In the genomic region with DNA sequence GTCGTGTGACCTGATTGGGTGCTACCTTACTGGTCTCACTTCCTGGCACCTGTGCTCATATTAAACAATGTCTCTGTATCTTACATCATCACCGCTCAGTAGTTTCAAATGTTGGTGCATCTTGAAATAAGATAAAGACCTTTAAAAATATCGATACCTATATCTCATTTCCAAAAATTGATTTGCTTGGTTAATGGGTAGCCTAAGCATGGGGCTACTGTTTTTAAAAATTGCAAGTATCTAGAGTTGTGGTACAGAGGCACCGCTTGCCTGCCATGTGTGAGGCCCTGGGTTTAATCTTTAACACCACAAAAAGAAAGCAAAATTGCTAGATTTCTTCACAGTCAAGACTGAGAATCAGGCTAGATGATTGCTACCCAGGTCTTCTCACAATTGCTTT, we compare ENCODE assay signal across 27 mouse cellular contexts.
"Had no signal": no experiment of that assay in that cellular context is flagged by ENCODE, and none has a peak within 500 bp of the region (broad histone marks: within the 10 kb centered on the region; RNA-seq: fewer than 3 reads in every experiment).

No protein-coding gene starts in this region.

- H3K4me3 ChIP-seq: embryonic facial prominence, embryonic 10.5 days; embryonic facial prominence, embryonic 12.5 days; embryonic facial prominence, embryonic 13.5 days; embryonic facial prominence, embryonic 15.5 days; erythroblast, embryonic 14.5 days; forebrain, embryonic 10.5 days; forebrain, embryonic 12.5 days; forebrain, embryonic 13.5 days; forebrain, embryonic 15.5 days; gastrocnemius, adult 2 months had no signal

- H3K9ac ChIP-seq: embryonic facial prominence, embryonic 12.5 days; embryonic facial prominence, embryonic 13.5 days; embryonic facial prominence, embryonic 15.5 days; forebrain, embryonic 12.5 days; forebrain, embryonic 13.5 days; forebrain, embryonic 15.5 days; forebrain, postnatal 0 days had no signal

- H3K36me3 ChIP-seq: embryonic facial prominence, embryonic 10.5 days; embryonic facial prominence, embryonic 12.5 days; embryonic facial prominence, embryonic 13.5 days; embryonic facial prominence, embryonic 15.5 days; forebrain, embryonic 12.5 days; forebrain, embryonic 15.5 days had no signal

- H3K4me1 ChIP-seq: embryonic facial prominence, embryonic 10.5 days; embryonic facial prominence, embryonic 12.5 days; embryonic facial prominence, embryonic 13.5 days; embryonic facial prominence, embryonic 15.5 days; forebrain, embryonic 12.5 days; forebrain, embryonic 15.5 days had no signal

- H3K4me2 ChIP-seq: embryonic facial prominence, embryonic 12.5 days; embryonic facial prominence, embryonic 13.5 days; embryonic facial prominence, embryonic 15.5 days; forebrain, embryonic 12.5 days; forebrain, embryonic 13.5 days; forebrain, embryonic 15.5 days had no signal

- H3K9me3 ChIP-seq: embryonic facial prominence, embryonic 10.5 days; embryonic facial prominence, embryonic 12.5 days; embryonic facial prominence, embryonic 13.5 days; embryonic facial prominence, embryonic 15.5 days; forebrain, embryonic 10.5 days; forebrain, embryonic 12.5 days; forebrain, embryonic 13.5 days; forebrain, embryonic 15.5 days had no signal

- H3K27me3 ChIP-seq: embryonic facial prominence, embryonic 12.5 days; embryonic facial prominence, embryonic 13.5 days; embryonic facial prominence, embryonic 15.5 days; forebrain, embryonic 12.5 days; forebrain, embryonic 13.5 days; forebrain, embryonic 15.5 days had no signal

- H3K27ac ChIP-seq: embryonic facial prominence, embryonic 10.5 days; embryonic facial prominence, embryonic 12.5 days; embryonic facial prominence, embryonic 13.5 days; embryonic facial prominence, embryonic 15.5 days; forebrain, embryonic 10.5 days; forebrain, embryonic 12.5 days; forebrain, embryonic 13.5 days; forebrain, embryonic 15.5 days; gastrocnemius, adult 2 months had no signal

- ATAC-seq: forebrain, embryonic 13.5 days; forebrain, embryonic 14.5 days; forebrain, embryonic 15.5 days; forebrain, embryonic 16.5 days; forebrain, postnatal 0 days had no signal

- DNase-seq: cerebellum, adult 18-20 months; cerebellum, adult 2 months; cerebellum, adult 8-10 months; cerebellum, adult 9-10 months; cerebellum, adult 9-11 months; cerebellum, postnatal 10 days; cerebellum, postnatal 14 days; cerebellum, postnatal 25 days; cerebellum, postnatal 36 days; embryo, embryonic 11 days; forebrain, postnatal 0 days; gastrocnemius, adult 2 months; gastrocnemius, postnatal 10 days; gastrocnemius, postnatal 14 days; gastrocnemius, postnatal 25 days; gastrocnemius, postnatal 36 days had no signal
